Mouse (Mus musculus): ENCODE data around the gene Gm17662.

The Gm17662 gene

GRCm38 (mm10) chr4:104857029-104857428 lies at the start of gene Gm17662:
Gm17662 (plus strand) TSS chr4:104857329.
- DNase-seq (ENCODE audit: low read depth, low spot score) = no peak

- DNase-seq (ENCODE audit: low read depth, low spot score) = no peak
Observed at GRCm38 (mm10) chr4:104810710-104811286, 46.3 kb upstream of the Gm17662 start.

- no peak for DNase-seq (ENCODE audit: low read depth, low spot score)
Observed at GRCm38 (mm10) chr4:104813617-104814016, 43.5 kb upstream of the Gm17662 start.

GRCm38 (mm10) chr4:104816519-104817232 lies 40.5 kb upstream of the Gm17662 start:
- no peak for DNase-seq (ENCODE audit: low read depth, low spot score)

- no peak for DNase-seq (ENCODE audit: low read depth, low spot score)
Observed at GRCm38 (mm10) chr4:104817509-104817908, 39.6 kb upstream of the Gm17662 start.

- DNase-seq (ENCODE audit: low read depth, low spot score) = no peak
Observed at GRCm38 (mm10) chr4:104818986-104819385, 38.1 kb upstream of the Gm17662 start.

GRCm38 (mm10) chr4:104819891-104820290 lies 37.2 kb upstream of the Gm17662 start:
- no peak for DNase-seq (ENCODE audit: low read depth, low spot score)

- no peak for DNase-seq (ENCODE audit: low read depth, low spot score)
Observed at GRCm38 (mm10) chr4:104823597-104824101, 33.5 kb upstream of the Gm17662 start.

GRCm38 (mm10) chr4:104824381-104825077 lies 32.6 kb upstream of the Gm17662 start:
- DNase-seq (ENCODE audit: low read depth, low spot score) = no peak

- DNase-seq (ENCODE audit: low read depth, low spot score) = no peak
Observed at GRCm38 (mm10) chr4:104828939-104829338, 28.2 kb upstream of the Gm17662 start.

GRCm38 (mm10) chr4:104835096-104835495 lies 22.0 kb upstream of the Gm17662 start:
- DNase-seq (ENCODE audit: low read depth, low spot score) = no peak

- DNase-seq (ENCODE audit: low read depth, low spot score) = no peak
Observed at GRCm38 (mm10) chr4:104838342-104838741, 18.8 kb upstream of the Gm17662 start.

- no peak for DNase-seq (ENCODE audit: low read depth, low spot score)
Observed at GRCm38 (mm10) chr4:104842204-104842603, 14.9 kb upstream of the Gm17662 start.

- no peak for DNase-seq (ENCODE audit: low read depth, low spot score)
Observed at GRCm38 (mm10) chr4:104843546-104843945, 13.6 kb upstream of the Gm17662 start.

- no peak for DNase-seq (ENCODE audit: low read depth, low spot score)
Observed at GRCm38 (mm10) chr4:104855216-104855615, 1.9 kb upstream of the Gm17662 start.

GRCm38 (mm10) chr4:104857823-104858222 lies 694 bp downstream of the Gm17662 start:
- no peak for DNase-seq (ENCODE audit: low read depth, low spot score)

GRCm38 (mm10) chr4:104861241-104861640 lies 4.1 kb downstream of the Gm17662 start:
- no peak for DNase-seq (ENCODE audit: low read depth, low spot score)

- DNase-seq (ENCODE audit: low read depth, low spot score) = no peak
Observed at GRCm38 (mm10) chr4:104864397-104864796, 7.3 kb downstream of the Gm17662 start.

GRCm38 (mm10) chr4:104869581-104869980 lies 12.5 kb downstream of the Gm17662 start:
- DNase-seq (ENCODE audit: low read depth, low spot score) = no peak

GRCm38 (mm10) chr4:104870196-104870595 lies 13.1 kb downstream of the Gm17662 start:
- DNase-seq (ENCODE audit: low read depth, low spot score) = no peak

GRCm38 (mm10) chr4:104875832-104876231 lies 18.7 kb downstream of the Gm17662 start:
- DNase-seq (ENCODE audit: low read depth, low spot score) = no peak

- DNase-seq (ENCODE audit: low read depth, low spot score) = no peak
Observed at GRCm38 (mm10) chr4:104876323-104876722, 19.2 kb downstream of the Gm17662 start, which contains the start of gene C8a. C8a (minus strand) TSS chr4:104876398.
